Mouse (Mus musculus) right cerebral cortex, adult 2 months (tissue): ENCODE data around the gene Tnip2.

ENCODE experiments used
- DNase-seq, 2 experiments: peaks; one replicate each; pipeline ENCODE4 v3.0.0; 2021 to 2022; ENCODE audit warnings: low spot score in 2 of 2

Gene Tnip2

GRCm38 (mm10) chr5:34523958-34524485 lies 10.2 kb upstream of the Tnip2 start:
- no peak for DNase-seq

- DNase-seq: no peak
These were observed 7.5 kb upstream of the Tnip2 start for GRCm38 (mm10) chr5:34521337-34521736.

- DNase-seq: no peak
These were observed 6.8 kb upstream of the Tnip2 start for GRCm38 (mm10) chr5:34520458-34521209.

- no peak for DNase-seq
These were observed 5.7 kb upstream of the Tnip2 start for GRCm38 (mm10) chr5:34519389-34519910.

- DNase-seq: peak; percentile 75
These were observed 4.1 kb upstream of the Tnip2 start for GRCm38 (mm10) chr5:34517913-34518312.

- DNase-seq: no peak
These were observed 1.3 kb upstream of the Tnip2 start for GRCm38 (mm10) chr5:34515096-34515495.

- no peak for DNase-seq
These were observed 401 bp upstream of the Tnip2 start for GRCm38 (mm10) chr5:34514218-34514566.

- no peak for DNase-seq
These were observed 1.3 kb downstream of the Tnip2 start for GRCm38 (mm10) chr5:34512486-34512885.

- no peak for DNase-seq
These were observed 11.0 kb downstream of the Tnip2 start for GRCm38 (mm10) chr5:34502821-34503220.

GRCm38 (mm10) chr5:34502411-34502810 lies 11.4 kb downstream of the Tnip2 start:
- no peak for DNase-seq

GRCm38 (mm10) chr5:34501588-34501987 lies 12.2 kb downstream of the Tnip2 start:
- DNase-seq: no peak

GRCm38 (mm10) chr5:34500886-34501285 lies 12.9 kb downstream of the Tnip2 start:
- no peak for DNase-seq

GRCm38 (mm10) chr5:34496745-34497144 lies 17.0 kb downstream of the Tnip2 start:
- DNase-seq: no peak

- DNase-seq: no peak
These were observed 24.4 kb downstream of the Tnip2 start for GRCm38 (mm10) chr5:34489418-34489787.

GRCm38 (mm10) chr5:34488741-34489417 lies 24.9 kb downstream of the Tnip2 start:
- DNase-seq: no peak

GRCm38 (mm10) chr5:34487320-34488090 lies 26.3 kb downstream of the Tnip2 start:
- DNase-seq: peak in 1 of 2 experiments; percentile 37

- no peak for DNase-seq
These were observed 28.1 kb downstream of the Tnip2 start for GRCm38 (mm10) chr5:34485731-34486130.

- DNase-seq: no peak
These were observed 32.9 kb downstream of the Tnip2 start for GRCm38 (mm10) chr5:34480926-34481325.

GRCm38 (mm10) chr5:34468039-34468775 lies 45.6 kb downstream of the Tnip2 start:
- DNase-seq: no peak

GRCm38 (mm10) chr5:34466648-34467047 lies 47.1 kb downstream of the Tnip2 start:
- DNase-seq: no peak

- DNase-seq: no peak
These were observed 47.7 kb downstream of the Tnip2 start for GRCm38 (mm10) chr5:34466079-34466478.
